Mouse (Mus musculus): ENCODE measurements at regions not wholly inside any gene's neighbourhood (a gene's known extent, or its start where the extent isn't known, plus 50 kb on each side); places are given as distances from the start of the nearest gene placed in this dataset.

GRCm38 (mm10) chr1:169157496-169157895 lies 373.8 kb downstream of the Nuf2 start:
- DNase-seq (ENCODE audit: low spot score in 2 of 2), result no peak

DNA sequence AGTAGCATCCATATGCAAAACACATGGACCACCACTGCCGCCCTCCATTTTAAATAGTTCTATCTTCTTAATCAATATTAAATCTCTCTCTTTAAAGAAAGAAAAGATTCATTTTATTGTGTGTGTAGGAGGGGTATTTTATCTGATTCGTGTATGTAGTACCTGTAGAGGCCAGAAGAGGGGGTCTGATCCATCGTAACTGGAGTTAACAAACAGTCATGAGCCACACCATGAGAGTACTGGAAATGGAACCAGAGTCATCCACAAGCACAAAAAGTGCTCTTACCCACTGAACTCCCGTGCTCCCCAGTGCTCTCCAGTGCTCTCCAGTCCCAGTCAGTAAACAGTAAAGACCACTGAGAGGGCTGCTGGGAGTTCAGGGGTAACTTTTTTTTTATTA lies 374.4 kb downstream of the Nuf2 start:
- DNase-seq (ENCODE audit: low spot score in 2 of 2), result no peak

- no peak for DNase-seq (ENCODE audit: low spot score in 2 of 2)
These were observed 375.5 kb downstream of the Nuf2 start for GRCm38 (mm10) chr1:169155484-169156459.

- no peak for DNase-seq (ENCODE audit: low spot score in 2 of 2)
These were observed 389.0 kb downstream of the Nuf2 start for GRCm38 (mm10) chr1:169142216-169142615.

DNA sequence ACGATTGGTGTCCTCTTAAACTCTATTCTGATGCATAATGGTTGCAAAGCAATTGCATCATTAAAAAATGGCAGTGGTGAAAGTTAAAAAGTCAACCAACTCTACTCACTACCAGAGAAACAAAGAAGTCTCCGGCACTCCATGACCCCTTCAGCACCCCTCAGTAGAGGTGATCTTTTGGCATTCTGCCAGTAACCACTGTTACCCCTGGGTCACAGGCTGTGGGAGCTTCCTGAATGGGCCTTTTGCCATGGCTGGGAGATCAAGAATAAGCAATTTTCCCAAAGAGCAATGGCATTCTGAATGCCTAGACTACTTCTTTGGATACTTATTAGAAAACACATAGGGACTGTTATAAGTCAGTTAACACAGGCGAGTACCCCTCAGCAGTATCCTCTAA lies 391.2 kb downstream of the Nuf2 start:
- DNase-seq (ENCODE audit: low spot score in 2 of 2), result no peak

DNA sequence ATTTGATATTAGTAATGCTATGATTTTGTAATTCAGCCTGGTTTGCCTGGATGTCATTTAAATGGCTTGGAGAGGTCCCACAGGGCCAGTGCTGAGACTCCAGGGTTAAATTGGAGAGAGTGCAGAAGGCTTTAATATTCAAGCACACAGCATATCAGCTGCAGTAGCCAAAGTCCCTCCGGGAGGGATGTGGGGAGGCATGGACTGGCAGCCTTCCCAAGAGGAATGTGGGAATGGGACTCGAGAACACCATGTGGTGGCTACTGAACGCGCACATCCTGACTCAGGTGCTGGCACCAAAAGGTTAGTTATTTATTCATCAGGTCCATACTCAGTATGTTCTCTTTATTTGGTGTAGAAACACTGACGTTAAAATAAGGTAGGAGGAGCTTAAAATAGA lies 391.8 kb downstream of the Nuf2 start:
- DNase-seq (ENCODE audit: low spot score in 2 of 2), result no peak

- DNase-seq (ENCODE audit: low spot score in 2 of 2), result no peak
These were observed 392.1 kb downstream of the Nuf2 start for GRCm38 (mm10) chr1:169139184-169139486.

DNA sequence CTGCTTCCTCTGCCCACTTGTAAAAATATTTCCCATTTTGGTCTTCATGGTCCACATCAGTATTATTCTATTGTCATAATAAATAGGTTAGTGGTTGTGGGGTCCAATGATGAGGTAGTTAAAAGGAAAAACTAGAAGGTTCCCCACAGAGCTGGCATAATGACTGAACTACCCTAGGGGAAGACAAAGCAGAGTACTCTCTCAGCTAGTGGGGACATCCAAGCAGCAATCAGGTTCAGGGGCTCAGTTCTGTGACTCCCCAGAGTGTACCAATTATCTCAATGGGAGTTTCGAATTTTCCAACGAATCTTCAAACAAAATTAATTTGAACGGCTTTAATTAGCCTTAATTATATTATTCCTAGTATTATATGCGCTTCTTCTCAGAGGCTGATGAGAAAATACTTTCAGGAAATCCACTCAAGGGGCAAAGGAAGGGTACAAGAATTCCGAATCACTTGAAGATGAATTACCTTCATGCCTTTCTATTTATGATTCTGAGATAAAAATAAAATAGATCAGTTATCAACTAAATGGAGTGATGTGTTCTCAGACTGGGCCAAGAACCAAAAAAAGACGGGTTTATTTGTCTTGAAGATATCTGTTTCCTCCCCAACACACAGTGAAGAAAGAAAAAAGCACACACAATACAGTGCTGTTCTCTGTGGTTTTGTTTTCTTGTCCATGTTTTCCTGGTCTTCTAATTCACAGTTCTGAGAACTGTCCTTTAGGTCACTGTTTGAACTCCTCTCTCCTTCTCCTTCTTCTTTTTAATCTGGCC lies 392.7 kb downstream of the Nuf2 start:
- DNase-seq (ENCODE audit: low spot score in 2 of 2), result no peak

DNA sequence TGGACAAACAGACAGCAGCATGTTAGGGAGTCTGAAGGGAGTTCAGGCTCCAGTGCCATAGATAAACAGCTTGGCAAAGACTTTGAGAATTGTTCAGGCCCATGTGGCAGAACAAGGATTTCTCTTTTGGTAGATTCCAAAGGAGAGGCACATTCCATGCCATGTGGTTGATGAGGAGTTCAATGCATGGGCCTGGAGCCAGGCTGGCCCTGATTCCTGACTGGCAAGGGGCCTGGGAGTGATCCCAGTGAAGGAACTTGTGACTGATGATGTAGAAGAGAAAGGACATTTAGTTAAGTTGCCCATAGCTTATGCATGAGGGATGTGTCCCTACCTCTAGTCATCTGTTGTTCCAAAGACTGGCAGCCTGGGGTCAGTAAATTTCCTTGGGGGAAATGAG lies 395.7 kb downstream of the Nuf2 start:
- DNase-seq (ENCODE audit: low spot score in 2 of 2), result no peak

- DNase-seq (ENCODE audit: low spot score in 2 of 2), result no peak
These were observed 427.6 kb downstream of the Nuf2 start for GRCm38 (mm10) chr1:169103669-169104068.

DNA sequence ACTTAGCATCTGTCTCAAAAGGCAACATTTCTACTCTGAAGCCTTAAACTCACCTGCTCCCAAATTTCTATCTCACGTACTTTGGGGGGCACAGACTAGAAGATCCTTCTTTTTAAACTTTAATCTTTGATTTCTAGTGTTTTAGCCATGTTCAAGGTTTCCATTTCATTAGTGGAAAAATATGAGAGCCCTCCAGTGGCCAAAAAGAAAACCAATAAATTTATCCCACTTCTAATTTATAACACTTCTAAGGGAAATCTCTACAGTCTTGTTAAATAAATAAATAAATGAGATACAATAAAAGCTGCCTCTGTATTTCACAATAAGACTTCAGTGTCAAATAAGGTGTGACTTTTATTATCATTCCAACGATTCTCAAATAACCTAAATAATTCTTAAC lies 428.2 kb downstream of the Nuf2 start:
- DNase-seq (ENCODE audit: low spot score in 2 of 2), result no peak

GRCm38 (mm10) chr1:169099221-169099620 lies 432.0 kb downstream of the Nuf2 start:
- peak in 1 of 2 experiments; percentile 13 for DNase-seq (ENCODE audit: low spot score in 2 of 2)

- DNase-seq (ENCODE audit: low spot score in 2 of 2), result no peak
These were observed 434.5 kb downstream of the Nuf2 start for GRCm38 (mm10) chr1:169096737-169097136.

DNA sequence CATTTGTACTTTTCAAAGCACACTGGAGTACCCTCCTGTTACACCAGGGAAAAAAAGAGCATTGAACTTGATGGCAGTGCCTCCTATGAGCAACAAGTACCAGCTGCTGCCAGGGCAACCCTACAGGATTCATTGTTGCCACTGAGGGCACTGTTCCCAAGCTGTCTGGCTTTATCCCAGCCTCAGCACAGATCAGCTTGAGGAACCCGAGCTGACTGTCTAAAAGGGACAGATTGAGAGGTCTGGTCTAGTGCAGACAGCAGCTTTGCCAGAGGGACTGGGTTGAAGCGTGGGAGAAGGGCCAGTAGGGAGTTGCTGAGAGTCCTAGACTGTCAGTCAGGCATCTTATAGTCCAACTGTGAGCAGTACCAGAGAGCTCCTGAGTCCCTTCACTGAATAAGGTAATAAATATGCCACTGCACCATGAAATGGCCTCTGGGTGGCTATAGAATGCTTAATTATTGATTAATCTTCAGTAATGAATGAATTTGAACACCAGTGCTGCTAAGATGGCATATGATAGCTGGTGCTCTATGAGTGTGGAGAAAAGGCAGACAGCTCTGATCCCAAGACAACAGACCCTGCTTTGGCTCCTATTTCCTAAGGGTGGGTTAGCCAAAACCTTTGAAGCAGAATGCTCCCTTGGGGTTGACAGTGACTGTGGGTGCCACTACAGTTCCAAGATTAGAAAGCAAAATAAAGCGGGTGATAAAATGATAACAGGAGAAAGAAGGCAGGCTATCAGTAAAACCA lies 437.5 kb downstream of the Nuf2 start:
- no peak for DNase-seq (ENCODE audit: low spot score in 2 of 2)

- no peak for DNase-seq (ENCODE audit: low spot score in 2 of 2)
These were observed 445.2 kb downstream of the Nuf2 start for GRCm38 (mm10) chr1:169086032-169086431.

- DNase-seq (ENCODE audit: low spot score in 2 of 2), result no peak
These were observed 450.6 kb downstream of the Nuf2 start for GRCm38 (mm10) chr1:169080686-169081085.

GRCm38 (mm10) chr1:169077228-169077627 lies 454.0 kb downstream of the Nuf2 start:
- DNase-seq (ENCODE audit: low spot score in 2 of 2), result no peak

- DNase-seq (ENCODE audit: low spot score in 2 of 2), result no peak
These were observed 455.3 kb downstream of the Nuf2 start for GRCm38 (mm10) chr1:169076006-169076405.

GRCm38 (mm10) chr1:169071366-169071765 lies 459.9 kb downstream of the Nuf2 start:
- no peak for DNase-seq (ENCODE audit: low spot score in 2 of 2)

DNA sequence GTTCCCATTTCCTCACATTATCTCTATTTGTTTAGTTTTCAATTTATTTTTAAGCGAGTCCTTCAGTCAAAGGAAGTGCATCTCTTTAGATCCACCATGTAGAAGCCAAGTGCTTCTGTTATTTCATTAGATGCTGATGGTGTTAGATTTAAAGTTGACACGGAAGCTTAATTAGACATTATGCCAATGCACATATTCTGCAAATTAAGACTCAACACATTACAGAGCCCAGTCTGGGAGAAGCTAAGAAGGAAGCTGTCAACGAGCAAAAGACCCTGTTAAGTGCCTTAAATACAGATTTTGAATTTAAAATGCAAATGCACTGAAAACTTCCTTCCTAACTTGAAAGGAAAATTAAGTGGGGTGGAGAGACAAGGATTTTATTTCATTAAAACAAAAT lies 461.6 kb downstream of the Nuf2 start:
- DNase-seq (ENCODE audit: low spot score in 2 of 2), result no peak

DNA sequence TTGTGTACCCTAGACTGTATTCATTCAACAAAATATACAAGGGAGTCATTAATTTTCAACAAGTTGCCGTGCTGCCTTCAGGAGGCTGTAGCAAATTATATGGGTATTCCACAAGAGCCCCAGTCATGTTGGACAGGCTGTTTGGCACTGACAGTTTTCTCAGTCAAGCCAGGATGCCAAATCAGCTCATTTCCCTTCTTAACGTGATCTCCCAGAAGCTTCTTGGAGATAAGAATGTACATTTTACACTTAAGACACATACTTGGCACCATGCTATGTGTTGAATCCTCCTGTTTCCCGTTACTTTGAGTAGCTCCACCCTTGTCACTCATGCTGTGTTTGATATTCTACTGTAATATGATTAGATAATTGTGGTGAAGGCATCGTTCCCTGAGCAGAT lies 464.5 kb downstream of the Nuf2 start:
- DNase-seq (ENCODE audit: low spot score in 2 of 2), result no peak

- no peak for DNase-seq (ENCODE audit: low spot score in 2 of 2)
These were observed 470.6 kb downstream of the Nuf2 start for GRCm38 (mm10) chr1:169060627-169061026.
